Mouse (Mus musculus) spleen, postnatal 10 days (tissue): Measurements from ENCODE around the gene Slc22a2.
A peak's percentile ranks its signal among the peaks of the same experiment; 100 is the strongest.
"Not testable (repeated sequence)": the region's sequence is repeated elsewhere in the genome, so short reads cannot be mapped to it uniquely, and the experiment has no call there.

Experiments
- DNase-seq, 2 experiments: peaks; one replicate each; pipeline ENCODE4 v3.0.0; 2021 to 2022; ENCODE audit warnings: low spot score in 2 of 2

Slc22a2 gene

DNA sequence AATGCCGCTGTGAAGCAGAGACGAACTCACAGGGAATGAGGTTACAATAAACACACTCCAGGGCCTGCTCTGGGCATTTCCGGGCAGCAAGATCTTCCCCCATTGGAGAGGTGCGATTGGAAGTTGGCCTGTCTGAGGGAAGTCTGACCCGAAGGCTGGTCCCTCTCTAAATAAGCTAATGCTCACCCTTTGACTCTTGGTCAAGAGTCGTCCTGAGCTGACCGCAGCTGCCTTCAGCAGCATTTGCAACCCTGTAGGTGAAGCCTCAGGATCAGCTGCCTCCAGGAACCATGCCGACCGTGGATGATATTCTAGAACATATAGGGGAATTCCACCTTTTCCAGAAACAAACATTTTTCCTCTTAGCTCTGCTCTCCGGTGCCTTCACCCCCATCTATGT, at the start of gene Slc22a2:
TSS of gene Slc22a2 (plus strand) at position 142 of the 400 bp plus-strand sequence.
- no peak for DNase-seq

DNA sequence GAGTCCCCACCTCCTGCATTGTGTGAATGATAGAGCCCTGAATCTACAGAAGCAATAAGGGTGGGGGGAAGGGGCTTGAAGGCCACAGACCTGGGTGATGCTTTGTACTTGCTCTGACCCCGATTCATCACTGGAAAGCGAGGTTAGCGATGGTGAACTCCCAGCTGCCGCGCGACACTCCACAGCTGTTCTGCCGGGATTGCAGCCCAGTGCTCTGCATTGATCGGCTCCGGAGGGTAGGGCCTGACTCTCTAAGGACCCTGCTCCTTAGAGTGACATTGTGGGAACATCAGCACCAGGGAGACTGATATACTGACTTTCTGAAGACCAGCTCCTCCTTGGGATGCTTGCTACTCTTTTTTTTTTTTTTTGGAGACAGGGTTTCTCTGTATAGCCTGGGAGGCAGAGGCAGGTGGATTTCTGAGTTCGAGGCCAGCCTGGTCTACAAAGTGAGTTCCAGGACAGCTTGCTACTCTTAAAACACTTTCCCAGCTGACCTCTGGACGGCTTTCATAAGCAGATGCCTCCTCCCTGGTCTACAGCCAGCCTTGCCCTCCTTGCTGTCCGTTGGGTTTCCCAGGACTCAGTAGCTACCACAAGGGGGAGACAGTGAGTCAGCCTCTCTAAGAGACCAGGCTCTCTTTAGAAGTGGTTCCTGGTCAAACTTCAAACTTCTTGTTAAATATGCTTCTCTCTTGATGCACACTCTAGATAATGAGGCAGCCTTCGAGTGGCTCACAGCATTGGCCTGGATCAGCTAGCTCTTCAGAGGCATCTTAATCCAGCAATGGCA, 49.4 kb upstream of the Slc22a2 start:
- peak; percentile 15 to 64 for DNase-seq

DNA sequence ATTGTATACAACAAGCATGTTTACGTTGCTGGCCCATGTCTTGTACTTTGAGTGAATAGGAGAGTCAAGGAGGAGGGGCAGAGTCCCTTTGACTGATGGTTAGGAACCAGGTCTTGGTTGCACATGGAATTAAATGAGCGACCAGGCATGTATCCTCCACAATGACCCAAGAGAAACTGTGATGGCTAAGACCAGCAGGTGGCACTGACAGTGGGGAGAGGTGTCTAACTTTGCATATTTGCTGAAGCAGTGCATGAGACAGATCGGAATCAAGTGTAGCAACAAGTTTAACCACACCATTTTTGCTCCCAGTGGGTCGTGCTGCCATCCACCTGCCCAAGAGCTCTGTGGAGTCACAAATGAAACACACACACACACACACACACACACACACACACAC, 21.7 kb upstream of the Slc22a2 start:
- DNase-seq: no peak

DNA sequence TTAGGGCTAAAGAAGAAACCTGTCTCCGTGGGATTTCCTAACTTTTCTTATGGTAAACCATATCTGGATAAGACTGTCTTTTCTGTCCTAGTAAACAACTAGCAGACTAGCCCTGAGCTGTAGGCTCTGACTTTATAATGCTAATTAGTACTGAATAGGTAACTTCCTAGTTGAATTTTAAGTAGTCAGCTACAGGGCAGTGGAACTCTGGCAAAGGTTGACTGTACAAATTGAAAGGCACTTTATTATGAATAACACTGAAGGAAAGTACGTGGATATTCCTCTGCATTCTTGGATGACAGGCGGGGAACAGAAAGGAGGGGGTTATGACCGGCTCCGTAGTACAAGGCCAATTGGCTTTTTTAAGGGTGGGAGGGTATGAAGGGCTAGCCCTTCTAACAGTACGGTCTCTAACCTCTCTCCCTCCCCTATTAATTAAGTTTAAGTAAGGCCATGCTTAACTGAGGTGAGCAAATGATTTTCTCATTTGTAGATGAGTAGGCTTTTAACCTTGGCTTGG, 19.4 kb upstream of the Slc22a2 start:
- not testable (repeated sequence) for DNase-seq

DNA sequence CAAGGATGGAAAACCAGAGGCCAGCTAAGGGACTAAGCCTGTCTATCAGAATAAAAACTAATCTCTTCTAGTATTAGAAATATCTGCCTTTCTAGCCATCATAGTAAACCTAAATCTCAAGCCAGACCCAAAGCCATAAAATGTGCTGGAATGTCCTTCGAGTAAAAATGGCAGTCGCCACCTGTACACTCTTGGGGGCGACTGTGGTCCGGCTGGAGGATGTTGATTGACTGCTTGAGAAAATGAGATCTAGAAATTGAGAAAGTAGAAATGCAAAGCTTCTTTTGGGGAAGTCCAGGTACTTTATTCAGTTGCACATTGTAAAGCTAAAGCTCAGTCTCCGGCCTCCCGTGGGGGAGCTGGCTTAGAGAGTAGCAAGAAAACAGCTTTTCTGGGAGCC, 18.5 kb upstream of the Slc22a2 start:
- no peak for DNase-seq

DNA sequence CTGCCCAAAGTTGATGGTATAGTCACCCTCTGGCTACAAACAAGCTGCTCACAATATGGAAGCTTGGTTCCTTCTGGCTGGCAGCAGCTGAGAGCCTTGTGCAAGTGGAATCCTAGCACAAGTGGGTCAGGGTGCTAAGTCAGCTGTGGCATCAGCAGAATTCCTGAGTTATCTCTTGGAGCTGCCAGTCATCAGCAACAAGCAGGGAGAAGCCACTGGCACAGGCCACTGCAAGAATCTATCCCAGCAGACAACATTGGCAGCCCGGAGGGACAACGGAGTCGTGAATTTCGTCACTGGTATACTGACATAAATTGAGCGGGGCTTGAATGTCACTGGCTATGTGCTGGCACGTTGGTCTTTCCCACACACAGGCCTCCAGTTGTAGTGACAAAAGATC, 12.6 kb upstream of the Slc22a2 start:
- no peak for DNase-seq

DNA sequence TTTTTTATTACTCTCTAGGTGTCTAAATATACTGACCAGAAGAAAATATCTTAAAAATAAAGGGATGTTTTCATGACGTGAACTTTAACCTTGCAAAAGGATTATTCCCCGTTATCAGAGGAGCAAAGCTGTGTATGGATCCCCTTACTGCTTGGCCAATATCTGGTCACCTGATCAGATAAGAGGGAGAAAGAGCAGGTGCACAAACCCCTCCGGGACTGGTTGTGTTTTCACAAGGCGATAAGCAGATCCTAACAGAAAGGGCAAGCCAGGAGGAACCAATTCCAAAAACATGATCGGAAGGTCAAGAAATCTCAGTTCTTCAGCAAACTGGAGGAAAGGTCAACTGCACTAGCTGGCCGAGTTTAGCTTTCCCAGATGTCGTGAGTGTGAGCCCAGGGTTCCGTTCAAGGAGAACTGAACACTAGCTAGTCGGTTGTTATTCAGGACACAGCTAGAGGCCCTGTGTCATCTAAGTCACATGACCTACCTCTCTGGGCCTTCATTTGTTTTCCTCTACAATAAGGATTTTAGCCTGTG, 11.9 kb upstream of the Slc22a2 start:
- DNase-seq: no peak

DNA sequence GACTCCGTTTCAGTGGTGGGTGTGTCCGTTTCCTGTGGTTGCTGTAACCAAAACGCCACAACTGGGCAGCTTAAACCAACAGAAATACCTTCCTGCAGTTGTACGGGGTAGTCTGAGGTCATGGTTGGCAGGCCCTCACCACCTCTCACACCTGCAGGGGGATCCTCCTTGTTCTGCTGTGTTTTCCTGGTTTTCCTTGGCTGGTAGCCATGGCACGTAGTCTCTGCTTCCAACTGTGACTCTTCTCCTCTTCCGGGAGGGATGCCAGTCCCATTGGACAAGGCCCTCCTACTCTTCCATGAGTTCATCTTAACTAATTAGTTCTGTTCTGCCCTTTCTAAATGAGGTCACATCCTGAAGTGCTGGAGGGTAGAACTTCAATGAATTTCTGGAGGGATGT, 8.5 kb upstream of the Slc22a2 start:
- DNase-seq: no peak

DNA sequence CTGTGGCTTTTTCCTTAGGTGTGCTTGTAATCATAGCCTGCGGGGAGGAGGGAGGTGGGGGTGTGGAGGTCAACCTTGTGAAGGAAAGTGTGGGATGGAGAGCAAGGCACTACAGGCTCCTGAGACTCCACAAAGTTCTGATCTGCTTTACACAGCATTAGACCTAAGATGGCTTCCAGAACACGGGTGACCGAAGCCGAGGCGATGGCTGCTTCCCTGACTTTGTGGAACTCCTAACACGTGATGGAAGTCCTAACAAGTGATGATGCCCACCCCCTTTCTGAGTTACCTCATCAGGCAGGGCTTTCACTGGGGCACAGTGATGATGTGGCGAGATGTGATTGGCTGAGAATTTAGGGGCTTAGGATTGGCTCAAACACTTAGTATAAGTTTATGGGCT, 6.8 kb upstream of the Slc22a2 start:
- DNase-seq: no peak

DNA sequence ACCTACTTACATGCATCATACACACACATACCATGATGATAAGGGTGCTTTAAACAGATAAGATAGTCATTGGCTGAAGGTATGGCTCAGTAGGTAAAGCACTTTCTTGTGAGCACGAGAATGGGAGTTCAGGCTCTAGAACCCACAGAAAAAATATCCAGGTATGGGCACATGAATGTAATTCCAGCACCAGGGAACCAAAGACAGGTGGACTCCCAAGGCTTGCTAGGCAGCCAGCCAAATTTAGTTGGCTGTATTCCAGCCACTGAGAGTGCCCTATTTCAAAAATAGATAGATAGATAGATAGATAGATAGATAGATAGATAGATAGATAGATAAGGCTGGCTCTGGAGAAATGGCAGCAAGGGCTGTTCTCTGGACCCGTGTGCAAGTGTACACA, 1.4 kb downstream of the Slc22a2 start:
- DNase-seq: no peak

DNA sequence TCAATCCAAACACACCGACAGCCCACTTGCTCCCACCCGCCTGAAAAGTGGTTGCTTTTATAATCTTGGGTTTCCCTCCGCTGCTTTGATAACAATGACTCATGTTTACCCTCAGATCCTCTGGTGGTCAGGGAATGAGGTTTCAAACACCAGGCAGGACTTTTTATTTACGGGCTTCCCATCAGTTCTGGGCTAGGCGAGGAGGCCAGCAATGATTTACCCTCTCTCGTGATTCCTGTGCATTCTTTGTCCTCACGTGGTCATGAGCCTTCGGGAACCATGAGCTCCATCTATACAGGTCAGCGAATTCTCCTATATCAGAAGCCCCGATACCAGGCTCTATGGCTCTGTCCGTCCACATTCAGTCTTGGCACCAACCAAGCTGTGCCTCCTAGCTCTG, 3.0 kb downstream of the Slc22a2 start:
- no peak for DNase-seq

DNA sequence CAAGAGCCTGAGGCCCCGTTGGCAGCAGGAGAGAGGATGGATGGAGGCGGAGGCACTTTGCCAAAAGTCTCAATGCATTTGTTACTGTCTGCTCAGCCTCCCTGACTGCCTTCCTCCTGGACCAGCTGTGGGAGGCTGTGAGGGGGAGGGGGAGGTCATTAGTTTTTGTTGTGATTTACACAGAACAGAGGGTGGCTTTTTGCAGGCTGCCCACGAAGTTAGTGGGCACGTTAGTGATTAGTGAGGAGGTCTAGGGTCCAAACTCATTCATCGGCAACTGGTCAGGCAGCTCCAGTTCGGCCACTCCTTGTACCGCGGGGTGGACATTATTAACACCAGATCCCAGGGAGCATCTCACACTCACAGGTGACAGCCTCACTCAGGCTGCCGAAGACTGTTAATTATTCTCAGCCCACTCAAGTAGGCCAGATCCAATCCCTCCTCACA, 4.9 kb downstream of the Slc22a2 start:
- no peak for DNase-seq

DNA sequence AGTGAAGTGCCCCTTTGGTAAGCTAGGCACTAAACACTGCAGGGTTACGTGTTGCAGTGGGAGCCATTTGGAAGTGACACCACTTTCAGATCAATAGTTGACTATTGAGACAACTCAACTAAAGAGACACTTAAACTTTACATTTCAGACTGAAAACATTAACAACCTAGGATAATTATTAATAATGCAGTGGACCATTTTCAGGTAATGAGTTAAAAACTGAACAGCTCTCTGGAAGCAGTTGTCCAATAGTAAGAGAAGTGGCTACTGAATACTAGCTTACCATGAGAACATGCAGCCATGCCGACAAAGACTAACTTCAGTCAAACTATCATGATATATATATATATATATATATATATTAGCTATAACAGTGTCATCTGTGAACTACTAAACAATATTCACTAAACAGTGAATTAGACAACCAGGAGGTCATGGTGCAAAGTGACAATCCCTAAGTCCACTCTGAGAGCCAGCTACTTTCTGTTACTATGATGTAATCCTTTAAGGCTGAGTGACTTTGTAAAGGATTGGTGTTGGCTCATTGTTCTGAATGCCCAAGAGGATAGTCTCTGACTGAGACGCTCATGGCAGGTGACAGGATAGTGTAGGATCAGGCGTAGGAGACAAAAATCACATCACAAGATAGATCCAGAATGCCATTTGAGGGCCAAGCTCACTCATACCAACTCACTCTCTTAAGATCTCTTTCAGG, 7.1 kb downstream of the Slc22a2 start:
- DNase-seq: no peak

DNA sequence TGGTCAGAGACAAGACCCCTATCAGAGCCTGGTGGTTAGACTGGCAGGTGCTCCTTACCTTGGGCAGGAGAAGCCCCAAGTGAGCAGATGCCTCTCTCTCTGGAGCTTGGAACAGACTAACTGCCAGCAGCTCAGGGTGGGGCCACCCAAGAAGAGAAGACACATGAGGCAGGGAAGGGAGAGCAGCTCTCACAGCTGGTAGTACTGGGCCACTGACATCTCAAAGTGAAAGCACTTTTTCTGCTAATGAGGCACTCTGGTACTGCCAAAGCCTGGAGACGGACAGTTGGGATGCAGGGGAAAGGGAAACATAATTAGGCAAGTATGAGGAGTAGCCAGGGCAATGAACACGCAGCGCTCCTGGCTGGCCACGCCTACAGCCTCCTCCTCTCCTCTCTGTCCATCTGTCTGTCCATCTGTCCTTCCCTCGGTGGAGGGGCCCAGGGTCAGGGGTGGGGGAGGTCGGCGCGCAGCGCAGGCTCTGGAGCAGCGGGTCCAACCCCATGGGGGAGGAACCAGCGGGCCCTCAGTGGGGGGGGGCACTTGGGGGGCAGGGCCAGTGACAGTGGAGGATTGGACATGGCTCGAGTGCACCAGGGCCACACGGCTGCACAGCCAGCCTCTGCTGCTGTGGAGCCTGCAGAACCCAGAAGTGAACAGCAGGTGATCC, 12.0 kb downstream of the Slc22a2 start:
- no peak for DNase-seq

DNA sequence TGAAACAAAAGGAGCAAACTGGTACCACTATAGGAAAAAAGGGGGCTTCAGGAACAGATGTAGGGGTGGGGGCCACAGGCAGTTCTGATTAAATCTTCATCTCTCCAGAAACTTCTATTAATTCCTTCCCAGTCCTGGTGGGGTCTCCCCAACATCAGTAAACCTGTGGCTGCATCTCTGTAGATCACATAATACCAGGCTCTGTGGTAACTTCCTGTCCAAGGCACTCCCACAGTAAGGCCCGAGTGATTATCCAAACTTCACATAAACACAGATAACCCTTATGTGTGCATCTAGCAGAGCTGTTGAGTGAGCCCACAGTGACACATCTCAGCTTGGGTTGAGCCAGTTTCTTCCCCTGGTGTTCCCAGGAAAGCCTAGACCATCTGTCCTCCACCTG, 22.7 kb downstream of the Slc22a2 start:
- no peak for DNase-seq

DNA sequence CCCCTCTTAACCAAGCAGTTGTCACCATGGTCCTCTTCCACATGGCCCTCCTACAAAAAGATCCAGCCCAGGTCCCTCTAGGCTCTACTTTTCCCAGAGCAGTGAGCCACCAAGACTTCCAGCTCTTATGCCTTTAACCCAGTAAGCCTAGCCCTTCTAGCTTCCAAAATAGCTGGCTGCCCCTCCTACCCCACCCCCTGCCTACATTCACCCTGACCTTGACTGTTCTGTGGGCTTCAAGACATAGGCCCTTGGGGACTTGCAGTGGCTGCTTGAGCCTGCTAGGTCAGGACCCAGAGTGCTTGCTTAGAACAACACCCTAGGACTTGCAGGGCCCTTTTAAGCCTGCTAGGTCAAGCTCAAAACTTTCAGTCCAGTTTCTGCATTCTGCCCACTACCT, 23.3 kb downstream of the Slc22a2 start:
- DNase-seq: no peak

DNA sequence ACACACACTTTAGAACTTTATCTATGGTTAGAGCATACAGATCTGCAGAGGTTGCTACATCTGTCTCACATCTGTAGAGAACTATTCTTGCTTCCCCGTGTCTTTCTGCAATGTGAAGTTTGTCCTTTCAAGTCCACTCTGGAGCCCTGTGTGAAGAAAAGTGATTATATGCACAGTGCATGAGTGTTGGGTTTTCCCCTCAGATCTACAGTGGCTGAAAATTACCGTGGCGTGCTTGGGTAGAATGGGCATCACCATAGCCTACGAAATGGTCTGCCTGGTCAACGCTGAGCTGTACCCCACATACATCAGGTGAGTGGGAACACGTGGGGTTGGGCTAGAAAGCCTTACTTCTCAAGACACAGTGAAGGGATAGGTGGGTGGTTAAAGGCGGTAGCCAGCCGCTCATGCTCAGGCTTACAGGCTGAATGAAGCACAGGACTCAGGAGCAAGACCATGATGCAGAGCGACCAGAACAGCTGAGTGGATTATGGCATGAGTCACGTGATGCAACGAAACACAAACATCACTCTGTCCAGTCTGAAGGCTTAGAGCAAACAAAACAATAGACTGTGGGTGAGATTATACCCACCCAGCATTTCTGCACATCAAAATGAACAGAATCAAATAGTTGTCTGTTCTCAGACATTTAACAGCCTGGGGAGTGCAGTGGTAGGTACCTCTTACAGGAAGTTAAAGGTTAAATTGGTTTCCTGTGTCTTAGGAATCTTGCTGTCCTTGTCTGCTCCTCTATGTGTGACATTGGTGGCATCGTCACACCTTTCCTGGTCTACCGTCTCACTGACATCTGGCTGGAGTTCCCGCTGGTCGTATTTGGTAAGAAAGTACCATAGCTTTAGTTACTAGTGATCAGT, 30.8 kb downstream of the Slc22a2 start:
- no peak for DNase-seq

DNA sequence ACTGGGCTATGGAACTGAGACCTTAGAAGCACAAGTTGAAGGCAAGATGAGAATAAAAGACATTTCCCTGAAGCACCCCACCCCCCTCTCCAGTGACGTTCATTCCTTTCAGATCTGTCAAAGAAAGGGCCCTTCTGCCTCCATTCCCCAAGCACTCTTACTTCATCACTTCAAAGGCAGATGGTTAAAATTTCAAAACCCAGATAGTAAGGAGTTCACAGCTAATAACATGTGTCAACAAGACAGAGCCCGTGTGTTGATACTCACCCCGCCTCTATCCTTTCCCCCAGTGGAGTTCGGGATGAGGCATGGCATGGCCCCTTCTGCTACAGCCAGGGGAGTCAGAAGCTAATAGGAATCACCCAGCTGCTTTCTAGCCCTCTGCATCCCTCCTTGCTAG, 31.5 kb downstream of the Slc22a2 start:
- no peak for DNase-seq

DNA sequence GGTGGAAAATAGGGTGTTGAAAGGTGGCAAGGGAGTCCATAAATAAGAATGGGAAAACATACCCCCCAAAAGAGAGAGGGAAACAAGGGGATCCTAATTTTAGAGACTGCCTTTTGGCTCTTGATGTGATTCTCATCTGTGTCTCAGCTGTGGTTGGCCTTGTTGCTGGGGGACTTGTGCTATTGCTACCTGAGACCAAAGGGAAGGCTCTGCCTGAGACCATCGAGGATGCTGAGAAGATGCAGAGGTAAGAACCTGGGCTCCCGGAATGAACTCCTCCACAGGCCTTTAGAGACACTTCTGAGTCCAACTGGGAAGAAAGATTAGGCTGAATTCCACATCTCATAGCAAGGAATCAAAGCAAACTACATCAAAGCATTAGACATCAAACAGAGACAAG, 35.7 kb downstream of the Slc22a2 start:
- no peak for DNase-seq

DNA sequence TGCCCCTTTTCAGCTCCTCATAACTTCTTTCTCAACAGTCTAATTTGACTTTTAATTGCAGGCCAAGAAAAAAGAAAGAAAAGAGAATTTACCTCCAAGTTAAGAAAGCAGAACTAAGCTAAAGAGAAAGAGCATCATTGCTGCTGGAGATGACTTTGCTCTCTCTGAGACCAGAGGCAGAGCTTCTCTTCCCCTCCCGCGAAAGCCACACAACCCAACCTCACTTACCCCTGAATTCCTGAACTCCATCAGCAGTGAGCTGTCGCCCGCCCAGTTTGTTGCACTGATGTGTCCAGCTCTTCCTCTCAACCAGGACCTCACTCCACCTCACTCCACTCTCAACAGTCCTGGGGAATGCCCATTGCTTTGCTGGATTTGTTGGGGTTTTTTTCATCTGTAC, 44.1 kb downstream of the Slc22a2 start:
- DNase-seq: no peak
